Mouse (Mus musculus): ENCODE data around the gene Gipc1. TPM values are rescaled to one million over a fixed set of nuclear protein-coding genes. Genes with fewer than 3 reads are reported as not detected.

Gipc1 gene
- total RNA-seq (2022) = 10 to 100 TPM; 72.9 to 74.5 (median 74.3) TPM

GRCm38 (mm10) chr8:83652030-83652743 is at the start of gene Gipc1:
Gipc1 (plus strand) TSS chr8:83652677.
- DNase-seq (ENCODE audit: low spot score in 2 of 2) = peak; percentile 90 to 96

DNA sequence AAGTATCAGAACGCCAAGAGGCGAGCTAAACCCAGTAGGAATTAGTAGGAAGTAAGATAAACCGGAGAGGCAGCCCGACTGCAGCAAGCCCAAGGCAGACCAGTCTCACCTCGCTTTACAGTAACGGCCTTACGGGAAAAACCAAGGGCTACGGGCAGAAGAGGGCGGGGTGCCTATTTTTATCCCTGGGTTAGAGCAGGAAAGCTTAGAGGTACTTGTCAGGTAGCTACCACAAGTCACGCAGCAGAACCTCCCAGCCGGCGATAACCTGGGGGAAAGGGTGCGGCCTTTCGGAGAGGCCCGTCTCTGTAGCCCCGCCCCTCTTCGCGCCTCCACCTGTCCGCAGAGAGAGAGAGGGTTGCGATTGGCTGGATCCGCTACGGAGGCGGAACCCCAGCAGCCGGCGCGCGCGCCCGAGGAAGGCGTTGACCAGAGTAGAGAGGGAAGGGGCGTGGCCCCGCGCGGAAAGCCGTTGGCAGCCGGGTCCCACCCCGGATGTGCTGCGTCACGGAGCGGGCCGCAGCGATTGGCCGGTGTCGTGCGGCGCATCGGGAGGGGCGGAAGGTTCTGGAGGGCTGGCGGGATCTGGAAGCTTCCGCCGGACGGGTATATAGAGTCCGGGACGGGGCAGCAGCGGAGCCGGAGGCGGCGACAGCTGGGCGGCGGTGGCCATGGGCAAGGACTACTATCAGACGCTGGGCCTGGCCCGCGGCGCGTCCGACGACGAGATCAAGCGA is 44.6 kb upstream of the Gipc1 start, which contains the start of the genes Tecr and Dnajb1:
Tecr (minus strand) TSS at position 311 of the 737 bp plus-strand sequence.
Dnajb1 (plus strand) TSS at position 533 of the 737 bp plus-strand sequence.
- DNase-seq (ENCODE audit: low spot score in 2 of 2) = peak; percentile 97 to 99

- peak; percentile 74 to 78 for DNase-seq (ENCODE audit: low spot score in 2 of 2)
Measured at GRCm38 (mm10) chr8:83608398-83608829, 44.1 kb upstream of the Gipc1 start.

GRCm38 (mm10) chr8:83609086-83609485 is 43.4 kb upstream of the Gipc1 start:
- DNase-seq (ENCODE audit: low spot score in 2 of 2) = no peak

GRCm38 (mm10) chr8:83609547-83610180 is 42.8 kb upstream of the Gipc1 start:
- no peak for DNase-seq (ENCODE audit: low spot score in 2 of 2)

GRCm38 (mm10) chr8:83611921-83612320 is 40.6 kb upstream of the Gipc1 start:
- no peak for DNase-seq (ENCODE audit: low spot score in 2 of 2)

GRCm38 (mm10) chr8:83613695-83614094 is 38.8 kb upstream of the Gipc1 start:
- no peak for DNase-seq (ENCODE audit: low spot score in 2 of 2)

- no peak for DNase-seq (ENCODE audit: low spot score in 2 of 2)
Measured at GRCm38 (mm10) chr8:83616625-83617024, 35.9 kb upstream of the Gipc1 start.

- peak in 1 of 2 experiments; percentile 58 for DNase-seq (ENCODE audit: low spot score in 2 of 2)
Measured at GRCm38 (mm10) chr8:83617111-83617510, 35.4 kb upstream of the Gipc1 start.

GRCm38 (mm10) chr8:83618566-83618965 is 33.9 kb upstream of the Gipc1 start:
- DNase-seq (ENCODE audit: low spot score in 2 of 2) = no peak

DNA sequence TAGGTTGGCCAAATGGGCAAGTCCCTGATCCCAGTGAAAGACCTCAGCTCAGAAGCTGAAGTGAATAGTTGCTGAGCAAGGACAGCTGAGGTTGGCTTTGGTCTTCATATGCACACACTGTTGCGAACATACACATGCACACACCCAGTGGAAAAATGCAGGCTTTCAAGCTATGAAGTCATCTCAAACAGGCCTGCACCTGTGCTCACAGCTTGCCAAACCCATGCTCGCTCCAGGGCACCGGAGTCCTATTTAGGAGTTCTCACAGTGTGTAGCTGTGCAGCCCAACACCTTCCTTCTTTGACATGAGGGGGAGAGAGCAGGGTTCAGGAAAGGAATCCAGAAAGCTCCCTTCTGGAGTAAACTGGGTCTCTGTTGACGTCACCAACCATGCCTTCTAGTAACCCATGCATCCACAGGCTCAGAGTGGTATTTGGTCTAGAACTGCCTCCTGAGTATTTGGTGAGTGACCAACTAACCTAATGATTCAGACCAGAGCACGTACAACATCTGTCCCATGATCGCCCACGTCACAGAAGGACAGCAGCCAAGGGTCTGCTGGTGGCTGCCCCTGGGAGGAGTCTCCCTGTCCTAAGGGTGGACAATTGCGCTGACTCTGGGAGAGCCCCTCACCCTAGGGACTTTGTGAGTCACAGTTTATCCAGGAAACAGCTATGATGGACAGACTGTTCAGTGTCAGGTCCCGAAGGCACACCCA is 32.8 kb upstream of the Gipc1 start:
- no peak for DNase-seq (ENCODE audit: low spot score in 2 of 2)

DNA sequence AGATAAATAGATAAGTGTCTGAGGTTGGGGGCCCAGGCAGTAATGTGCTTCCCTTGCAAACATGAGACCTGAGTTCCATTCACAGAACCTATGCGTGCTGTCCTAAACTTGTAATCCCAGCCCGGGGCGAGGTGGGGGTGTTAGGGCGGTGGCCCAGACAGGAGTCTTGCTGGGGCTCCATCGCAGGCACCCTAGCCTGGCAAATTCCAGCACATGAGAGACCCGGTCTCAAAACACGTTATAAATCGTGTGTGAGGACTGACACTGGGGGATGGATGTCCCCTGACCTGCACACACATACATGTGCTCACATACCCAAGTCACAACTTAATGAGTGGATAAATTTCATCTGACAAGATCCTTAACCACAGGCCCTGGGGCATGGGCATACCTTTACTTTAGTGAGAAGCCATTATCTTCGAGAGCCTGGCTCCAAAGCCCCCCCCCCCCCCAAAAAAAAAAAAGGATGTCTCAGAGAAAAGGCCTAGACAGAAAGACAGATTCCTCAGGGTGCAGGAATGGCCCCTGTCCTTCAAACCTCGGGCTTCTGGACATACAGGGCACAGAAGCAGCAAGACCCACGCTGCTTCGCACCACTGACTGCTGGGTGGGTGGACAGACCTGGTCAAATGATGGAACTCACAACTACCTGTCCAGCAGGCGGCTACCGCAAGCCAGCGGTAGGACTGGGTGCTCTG is 30.6 kb upstream of the Gipc1 start:
- DNase-seq (ENCODE audit: low spot score in 2 of 2) = no peak

DNA sequence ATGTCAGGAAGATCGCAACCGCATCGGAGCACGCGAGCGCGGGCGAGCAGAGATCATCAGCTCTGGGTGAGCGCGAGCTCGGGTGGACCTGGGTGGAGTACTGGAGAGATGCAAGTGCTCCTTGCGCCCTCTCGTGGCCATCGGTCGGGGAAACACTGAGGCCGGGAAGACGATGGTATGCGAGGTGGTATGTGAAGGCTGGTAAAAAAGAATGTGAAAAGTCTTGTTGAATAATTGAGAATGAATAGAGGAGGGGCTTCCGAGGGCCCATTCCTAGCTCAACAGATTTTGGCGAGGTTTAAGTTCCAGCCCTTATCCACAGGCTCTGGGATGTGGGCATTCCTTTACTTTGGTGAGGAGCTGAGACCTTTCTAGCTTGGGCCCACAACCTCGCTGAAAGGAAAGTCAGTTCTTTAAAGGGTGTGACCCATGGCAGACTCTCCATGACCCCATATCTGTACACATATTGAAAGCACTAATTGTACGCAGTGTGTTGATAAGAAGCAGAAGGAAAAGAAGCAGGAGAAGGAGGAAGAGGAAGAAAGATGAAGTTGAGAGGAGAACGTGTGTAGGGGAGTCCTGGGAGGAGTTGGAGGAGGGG is 30.0 kb upstream of the Gipc1 start:
- peak; percentile 87 for DNase-seq (ENCODE audit: low spot score in 2 of 2)

- no peak for DNase-seq (ENCODE audit: low spot score in 2 of 2)
Measured at GRCm38 (mm10) chr8:83623549-83623948, 28.9 kb upstream of the Gipc1 start.

- no peak for DNase-seq (ENCODE audit: low spot score in 2 of 2)
Measured at GRCm38 (mm10) chr8:83624739-83625138, 27.7 kb upstream of the Gipc1 start.

DNA sequence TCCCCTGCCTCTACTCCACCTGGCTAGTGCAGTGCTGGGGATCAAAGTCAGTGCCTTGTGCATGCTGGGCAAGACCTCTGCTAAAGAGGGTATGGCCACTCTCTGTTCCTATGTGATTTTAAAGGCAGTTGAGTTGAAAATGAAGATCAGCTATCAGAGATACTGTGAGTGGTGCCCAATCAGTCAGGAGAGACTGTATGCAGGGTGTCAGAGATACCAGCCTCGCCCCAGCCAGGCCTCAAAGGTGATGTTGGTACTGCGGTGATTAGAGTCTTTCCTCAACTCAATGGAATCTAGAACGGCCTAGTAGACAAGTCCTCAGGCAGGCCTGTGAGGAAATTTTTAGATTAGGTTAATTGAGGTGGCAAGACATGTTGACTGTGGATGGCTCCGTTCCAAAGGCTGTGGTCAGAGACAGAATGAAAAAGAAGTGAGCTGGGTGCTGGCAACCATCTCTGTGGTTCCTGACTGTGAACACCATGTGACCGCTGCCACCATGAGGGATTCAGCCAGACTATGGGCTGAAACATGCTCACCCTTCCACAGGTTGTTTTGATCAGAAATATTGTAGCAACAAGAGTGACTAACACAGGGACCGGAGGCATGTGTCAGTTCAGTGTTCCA is 26.7 kb upstream of the Gipc1 start:
- no peak for DNase-seq (ENCODE audit: low spot score in 2 of 2)

GRCm38 (mm10) chr8:83632083-83632707 is 20.3 kb upstream of the Gipc1 start:
- no peak for DNase-seq (ENCODE audit: low spot score in 2 of 2)

DNA sequence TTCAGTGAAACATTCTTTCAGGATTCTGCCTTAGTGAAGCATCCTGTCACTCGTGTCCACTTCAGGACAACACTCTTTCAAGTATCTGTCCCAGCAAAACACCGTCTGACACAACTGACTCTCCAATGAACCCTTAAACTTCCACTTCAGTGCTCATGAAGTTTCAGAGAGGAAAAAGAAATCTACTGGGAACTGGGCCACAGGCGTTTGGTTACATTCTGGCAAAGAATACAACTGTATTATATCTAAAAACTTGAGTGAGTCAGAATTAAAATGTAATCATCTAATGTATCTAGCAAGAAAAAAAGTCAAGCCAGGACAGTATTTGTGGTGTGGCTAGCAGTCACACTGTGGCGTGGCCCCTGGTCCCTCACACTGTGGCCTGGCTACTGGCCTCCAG is 13.6 kb upstream of the Gipc1 start:
- DNase-seq (ENCODE audit: low spot score in 2 of 2) = no peak

GRCm38 (mm10) chr8:83639649-83640048 is 12.8 kb upstream of the Gipc1 start:
- no peak for DNase-seq (ENCODE audit: low spot score in 2 of 2)

All from left cerebral cortex, adult 8-10 months (tissue).